8 mouse cellular contexts compared by ENCODE assay signal in the genomic region with DNA sequence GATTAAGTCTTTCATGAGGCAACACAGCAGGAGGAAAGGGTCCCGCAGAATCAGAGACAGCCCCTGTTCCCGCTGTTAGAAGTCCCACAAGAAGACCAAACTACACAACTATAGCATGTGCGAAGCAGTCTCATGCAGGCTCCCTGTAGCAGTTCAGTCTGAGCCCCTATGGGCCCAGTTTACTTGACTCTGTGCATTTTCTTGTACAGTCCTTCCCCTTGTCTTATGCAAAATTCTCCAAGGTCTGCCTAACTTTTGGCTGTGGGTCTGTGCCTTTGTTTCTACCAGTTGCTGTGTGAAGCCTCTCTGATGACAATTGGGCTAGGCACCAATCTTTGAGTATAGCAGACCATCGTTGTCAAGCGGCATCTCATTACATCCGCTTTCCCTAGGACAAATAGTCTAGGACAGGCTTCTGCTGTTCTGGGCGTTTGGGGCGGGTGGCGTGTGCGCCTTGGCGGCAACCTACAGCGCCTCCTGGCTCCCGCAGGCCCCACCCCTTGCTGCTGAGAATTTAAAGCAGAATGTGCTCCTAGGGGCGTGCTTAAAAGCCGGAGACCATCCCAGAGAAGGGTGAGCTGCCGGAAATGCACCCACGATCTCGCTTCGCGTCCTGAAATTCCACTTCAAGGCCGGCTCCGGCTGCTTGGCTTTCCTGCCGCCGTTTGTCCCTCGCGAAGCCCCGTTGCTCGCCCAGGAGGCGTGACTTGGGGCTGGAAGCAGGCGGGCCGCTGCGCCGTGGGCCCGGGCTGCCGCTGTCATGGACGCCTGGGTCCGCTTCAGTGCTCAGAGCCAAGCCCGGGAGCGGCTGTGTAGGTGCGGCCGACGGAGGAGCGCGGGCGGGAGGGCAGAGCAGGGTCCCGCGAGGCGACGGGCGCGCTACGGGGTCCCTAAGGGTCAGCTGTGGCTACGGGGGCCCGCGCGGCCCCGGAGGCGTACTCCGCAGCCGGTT. TPM values are rescaled to one million over a fixed set of nuclear protein-coding genes. Genes with fewer than 3 reads are reported as not detected.
DNase-seq lines count a peak whose midpoint lies in the region; ATAC-seq and TF ChIP-seq lines count a peak whose summit lies in the region.

A gene (plus strand): TSS at position 449 of the 952 bp plus-strand sequence.
A gene (plus strand): TSS at position 547 of the 952 bp plus-strand sequence.

- peaks cover 27% of the 10 kb centered on the region for H3K4me1 ChIP-seq in heart, embryonic 12.5 days (replicated peaks)
- peaks cover 7% of the 10 kb centered on the region for H3K4me1 ChIP-seq in kidney, postnatal 0 days (replicated peaks; ENCODE audit: insufficient read depth, low read length)
- peaks cover 18% of the 10 kb centered on the region for H3K4me1 ChIP-seq in liver, embryonic 11.5 days (replicated peaks; ENCODE audit: control insufficient read depth, insufficient read depth, low read length)
- H3K4me1 ChIP-seq in stomach, embryonic 14.5 days (ENCODE audit: control insufficient read depth, insufficient read depth, low read length): peaks cover 12% of the 10 kb centered on the region

- WGBS in heart, embryonic 12.5 days: 2% methylated on average over 60 of the region's 60 CpGs
- 2% methylated on average over 60 of the region's 60 CpGs for WGBS in kidney, postnatal 0 days
- 2% methylated on average over 58 of the region's 60 CpGs for WGBS in liver, embryonic 11.5 days
- WGBS in stomach, embryonic 14.5 days: 2% methylated on average over 60 of the region's 60 CpGs

- peak; percentile 87 for DNase-seq in CD4-positive helper T cell, adult 2 months (ENCODE audit: low read depth, low spot score)
- peak; percentile 70 for DNase-seq in brain, embryonic 18.5 days (ENCODE audit: low read depth, low spot score)
- DNase-seq in kidney, postnatal 0 days (ENCODE audit: low spot score): peak; percentile 96
- peak; percentile 86 for DNase-seq in liver, embryonic 11.5 days (ENCODE audit: low spot score)
- peak; percentile 86 for DNase-seq in naive thymus-derived CD4-positive, alpha-beta T cell, adult 2 months (ENCODE audit: low read depth)

- peak within 1 kb of the TSS; percentile 72 for H3K4me2 ChIP-seq in heart, embryonic 12.5 days
- peak within 1 kb of the TSS; percentile 88 for H3K4me2 ChIP-seq in kidney, postnatal 0 days (ENCODE audit: low read length)
- H3K4me2 ChIP-seq in liver, embryonic 11.5 days: peak within 1 kb of the TSS; percentile 85
- peak within 1 kb of the TSS; percentile 54 for H3K4me2 ChIP-seq in stomach, embryonic 14.5 days (replicated peaks; ENCODE audit: low read depth, low read length)

- peak within 1 kb of the TSS; percentile 81 for H3K27ac ChIP-seq in heart, embryonic 12.5 days (ENCODE audit: poor library complexity, severe bottlenecking)
- peak within 1 kb of the TSS; percentile 85 for H3K27ac ChIP-seq in kidney, postnatal 0 days
- H3K27ac ChIP-seq in liver, embryonic 11.5 days (ENCODE audit: low read depth, low read length): peak within 1 kb of the TSS; percentile 61
- peak within 1 kb of the TSS; percentile 82 for H3K27ac ChIP-seq in stomach, embryonic 14.5 days (ENCODE audit: low read length)

- TF ChIP-seq CTCF in kidney, postnatal 0 days (IDR thresholded peaks at IDR 0.05; ENCODE audit: low read depth): peak; percentile 70

- no peaks in the 10 kb centered on the region for H3K9me3 ChIP-seq in heart, embryonic 12.5 days (replicated peaks)
- no peaks in the 10 kb centered on the region for H3K9me3 ChIP-seq in kidney, postnatal 0 days (replicated peaks; ENCODE audit: low read length)
- H3K9me3 ChIP-seq in liver, embryonic 11.5 days (ENCODE audit: control insufficient read depth, low read length): no peaks in the 10 kb centered on the region
- H3K9me3 ChIP-seq in stomach, embryonic 14.5 days (ENCODE audit: control insufficient read depth, low read depth, low read length): no peaks in the 10 kb centered on the region

- H3K27me3 ChIP-seq in heart, embryonic 12.5 days (replicated peaks): no peaks in the 10 kb centered on the region
- H3K27me3 ChIP-seq in kidney, postnatal 0 days (ENCODE audit: insufficient read depth, low read length): no peaks in the 10 kb centered on the region
- no peaks in the 10 kb centered on the region for H3K27me3 ChIP-seq in liver, embryonic 11.5 days (replicated peaks; ENCODE audit: control insufficient read depth, insufficient read depth, low read length)
- no peaks in the 10 kb centered on the region for H3K27me3 ChIP-seq in stomach, embryonic 14.5 days (ENCODE audit: control insufficient read depth, insufficient read depth, low read length)

- peak within 1 kb of the TSS; percentile 93 for H3K9ac ChIP-seq in heart, embryonic 12.5 days
- H3K9ac ChIP-seq in kidney, postnatal 0 days (ENCODE audit: low read depth, low read length): peak within 1 kb of the TSS; percentile 93
- H3K9ac ChIP-seq in liver, embryonic 11.5 days (ENCODE audit: low read depth, low read length): peak within 1 kb of the TSS; percentile 91
- peak within 1 kb of the TSS; percentile 43 for H3K9ac ChIP-seq in stomach, embryonic 14.5 days (replicated peaks; ENCODE audit: low read depth, low read length)

- ATAC-seq in erythroid progenitor cell, adult 5-6 weeks (replicated peaks; ENCODE audit: low FRiP score, poor library complexity, severe bottlenecking): peak; percentile 96
- ATAC-seq in heart, embryonic 12.5 days (ENCODE audit: insufficient number of reproducible peaks, low FRiP score): peak; percentile 91
- peak; percentile 89 for ATAC-seq in kidney, postnatal 0 days (replicated peaks; ENCODE audit: low FRiP score, low read depth)
- peak; percentile 87 for ATAC-seq in liver, embryonic 11.5 days (replicated peaks; ENCODE audit: low FRiP score)
- ATAC-seq in stomach, embryonic 14.5 days (ENCODE audit: insufficient number of reproducible peaks, insufficient read depth, low FRiP score, low read depth): peak; percentile 93

- peak within 1 kb of the TSS; percentile 73 for H3K4me3 ChIP-seq in heart, embryonic 12.5 days
- H3K4me3 ChIP-seq in kidney, postnatal 0 days (replicated peaks; ENCODE audit: low read depth, low read length): peak within 1 kb of the TSS; percentile 85
- H3K4me3 ChIP-seq in liver, embryonic 11.5 days (ENCODE audit: low read depth, low read length): peak within 1 kb of the TSS; percentile 80
- peak within 1 kb of the TSS; percentile 45 for H3K4me3 ChIP-seq in stomach, embryonic 14.5 days (ENCODE audit: low read depth, low read length)

- peaks cover 51% of the 10 kb centered on the region for H3K36me3 ChIP-seq in heart, embryonic 12.5 days
- H3K36me3 ChIP-seq in kidney, postnatal 0 days (ENCODE audit: insufficient read depth, low read length): peaks cover 17% of the 10 kb centered on the region
- peaks cover 13% of the 10 kb centered on the region for H3K36me3 ChIP-seq in liver, embryonic 11.5 days (ENCODE audit: control insufficient read depth, insufficient read depth, low read length)
- H3K36me3 ChIP-seq in stomach, embryonic 14.5 days (ENCODE audit: control insufficient read depth, insufficient read depth, low read length): peaks cover 42% of the 10 kb centered on the region

RNA-seq across cellular contexts. Expression of the first gene that starts in this region (rescaled TPM):
- 9.7 and 18.9 TPM in 2 replicates for total RNA-seq in erythroid progenitor cell, adult 5-6 weeks (2015; ENCODE audit: low replicate concordance)
- 0.68 and 5.4 TPM in 2 replicates for total RNA-seq in erythroid progenitor cell, adult 5-6 weeks (2017; ENCODE audit: low replicate concordance)
- 36.9 and 37.2 TPM in 2 replicates for polyA plus RNA-seq in heart, embryonic 12.5 days (2016; fragmentation: Nextera tagmentation; extraction: Ambion mirVana)
- 69.4 and 70.1 TPM in 2 replicates for polyA plus RNA-seq in kidney, postnatal 0 days (2015; fragmentation: Nextera tagmentation; extraction: Ambion mirVana)
- polyA plus RNA-seq in liver, embryonic 11.5 days (2014; fragmentation: Nextera tagmentation; extraction: Ambion mirVana): 29.0 and 36.7 TPM in 2 replicates
- polyA plus RNA-seq in stomach, embryonic 14.5 days (2014; fragmentation: Nextera tagmentation; extraction: Ambion mirVana): 45.4 and 51.3 TPM in 2 replicates

RNA-seq across cellular contexts. Expression of the second gene that starts in this region (rescaled TPM):
- total RNA-seq in erythroid progenitor cell, adult 5-6 weeks (2015; ENCODE audit: low replicate concordance): not detected in 2 replicates
- total RNA-seq in erythroid progenitor cell, adult 5-6 weeks (2017; ENCODE audit: low replicate concordance): not detected in 2 replicates
- polyA plus RNA-seq in heart, embryonic 12.5 days (2016; fragmentation: Nextera tagmentation; extraction: Ambion mirVana): 0.10 and 0.14 TPM in 2 replicates
- polyA plus RNA-seq in kidney, postnatal 0 days (2015; fragmentation: Nextera tagmentation; extraction: Ambion mirVana): 0.06 TPM in 1 of 2 replicates, not detected in the other
- 0.14 TPM in 1 of 2 replicates, not detected in the other for polyA plus RNA-seq in liver, embryonic 11.5 days (2014; fragmentation: Nextera tagmentation; extraction: Ambion mirVana)
- 0.07 TPM in 1 of 2 replicates, not detected in the other for polyA plus RNA-seq in stomach, embryonic 14.5 days (2014; fragmentation: Nextera tagmentation; extraction: Ambion mirVana)

Comparison
In these comparisons a context has a peak if more than half of its experiments do, and no peak if none do; other contexts are left out.
1. Peak in every context shown above with its lines: DNase-seq, ATAC-seq, H3K4me3 ChIP-seq and H3K27ac ChIP-seq.
2. H3K9ac ChIP-seq: peak in every context shown above with its lines; median percentile 93 in heart, embryonic 12.5 days; 93 in kidney, postnatal 0 days; 91 in liver, embryonic 11.5 days; 43 in stomach, embryonic 14.5 days.